Mouse (Mus musculus) adrenal gland, postnatal 36 days (tissue): ENCODE results near the gene Dzank1. TPM values are rescaled to one million over a fixed set of nuclear protein-coding genes. Genes with fewer than 3 reads are reported as not detected.

Experiments used
- DNase-seq, 2 experiments: peaks; one replicate each; pipeline ENCODE4 v3.0.0; 2021; ENCODE audit warnings: mixed read lengths in 1 of 2
- total RNA-seq, 2 experiments: library from RNA; stranded (reverse); gene quantifications; 2 replicates each; pipeline ENCODE4 v1.2.3; 2021

The Dzank1 gene
- total RNA-seq, 2 experiments from 2014 or later = 2.4 to 2.7 TPM

DNA sequence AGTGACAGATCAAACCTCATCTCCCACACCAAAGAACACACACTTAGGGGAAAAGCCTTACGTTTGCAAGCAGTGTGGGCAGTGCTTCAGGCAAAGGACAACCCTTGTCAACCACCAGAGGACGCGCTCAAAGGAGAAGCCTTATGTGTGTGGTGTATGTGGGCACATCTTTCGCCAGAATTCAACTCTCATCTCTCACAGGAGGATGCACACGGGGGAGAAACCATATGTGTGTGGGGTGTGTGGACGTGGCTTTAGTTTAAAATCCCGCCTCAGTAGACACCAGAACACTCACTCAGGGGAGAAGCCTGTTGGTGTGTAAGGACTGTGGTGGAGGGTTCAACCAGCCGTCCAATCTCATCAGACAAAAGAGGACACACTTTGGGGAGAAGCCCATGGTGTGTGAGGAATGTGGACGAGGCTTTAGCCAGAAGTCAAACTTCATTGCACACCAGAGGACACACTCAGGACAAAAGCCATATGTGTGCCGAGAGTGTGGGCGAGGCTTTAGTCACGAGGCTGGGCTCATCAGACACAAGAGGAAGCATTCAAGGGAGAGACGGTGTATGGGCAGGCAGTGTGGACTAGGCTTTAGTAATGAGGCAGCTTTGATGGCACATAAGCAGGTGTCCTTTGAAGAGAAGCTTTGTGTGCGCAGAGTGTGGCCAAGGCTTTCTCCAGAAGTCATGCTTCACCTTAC lies 61.2 kb downstream of the Dzank1 start:
- DNase-seq = no peak

DNA sequence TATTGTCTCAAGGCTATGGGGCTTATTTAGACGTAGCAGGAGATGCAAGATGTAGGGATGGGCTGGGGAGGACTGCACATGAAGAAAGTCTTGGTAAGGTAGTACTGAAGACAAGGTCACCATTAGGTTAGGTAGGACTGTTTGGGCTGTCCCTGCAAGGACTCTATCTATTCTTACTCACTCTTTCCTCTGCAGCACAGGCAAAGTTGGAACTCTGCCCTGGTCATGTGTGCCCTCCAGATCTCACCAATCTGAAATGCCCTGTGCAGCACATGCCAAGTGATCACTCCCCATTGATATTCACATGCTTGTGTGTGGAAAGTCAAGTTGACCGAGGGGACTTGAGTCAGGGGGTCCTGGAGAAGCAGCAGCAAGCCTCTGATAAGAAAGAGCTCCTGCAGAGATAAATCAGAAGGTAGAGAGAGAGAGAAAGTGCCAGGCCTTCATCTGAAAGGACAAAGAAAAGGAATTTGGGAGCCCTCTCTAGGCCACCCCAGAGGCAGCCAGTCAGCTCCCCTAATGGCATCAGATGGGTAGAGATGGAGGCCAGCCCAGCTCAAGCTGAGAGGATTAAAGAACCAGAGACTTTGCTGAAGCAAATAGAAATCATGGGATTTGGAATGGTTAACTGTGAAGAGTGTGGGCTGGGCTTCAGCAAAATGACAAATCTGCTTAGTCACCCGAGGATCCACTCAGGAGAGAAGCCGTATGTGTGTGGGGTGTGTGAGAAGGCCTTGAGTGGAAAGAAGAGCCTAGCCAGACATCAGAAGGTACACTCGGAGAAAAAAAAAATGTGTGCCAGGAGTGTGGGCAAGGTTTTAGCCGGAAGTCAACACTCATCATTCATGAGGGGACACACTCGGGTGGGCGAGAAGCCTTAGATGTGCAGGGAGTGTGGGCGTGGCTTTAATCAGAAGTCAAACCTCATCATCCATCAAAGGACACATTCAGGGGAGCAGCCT lies 62.1 kb downstream of the Dzank1 start:
- DNase-seq = peak; percentile 50 to 67

DNA sequence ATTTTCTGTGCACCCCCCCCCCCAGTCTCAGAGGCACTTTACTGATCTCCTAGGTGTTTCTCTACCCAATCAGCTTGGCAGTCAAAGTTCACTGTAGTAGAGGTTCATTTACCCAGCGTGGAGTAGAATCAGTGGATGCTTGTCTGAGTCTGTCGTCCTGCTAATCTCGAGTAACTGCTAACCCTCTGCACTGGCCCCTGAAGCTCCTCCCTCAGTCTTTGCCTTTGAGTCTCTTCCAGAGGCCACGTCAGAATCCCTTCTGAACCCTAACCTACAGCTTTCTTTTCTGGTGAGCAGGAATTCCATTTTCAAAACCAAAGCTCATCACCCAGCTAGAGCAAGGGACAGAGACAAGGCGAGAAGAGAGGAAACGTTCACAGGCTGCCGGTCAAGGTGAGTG lies 63.0 kb downstream of the Dzank1 start:
- DNase-seq = peak; percentile 26 to 49

DNA sequence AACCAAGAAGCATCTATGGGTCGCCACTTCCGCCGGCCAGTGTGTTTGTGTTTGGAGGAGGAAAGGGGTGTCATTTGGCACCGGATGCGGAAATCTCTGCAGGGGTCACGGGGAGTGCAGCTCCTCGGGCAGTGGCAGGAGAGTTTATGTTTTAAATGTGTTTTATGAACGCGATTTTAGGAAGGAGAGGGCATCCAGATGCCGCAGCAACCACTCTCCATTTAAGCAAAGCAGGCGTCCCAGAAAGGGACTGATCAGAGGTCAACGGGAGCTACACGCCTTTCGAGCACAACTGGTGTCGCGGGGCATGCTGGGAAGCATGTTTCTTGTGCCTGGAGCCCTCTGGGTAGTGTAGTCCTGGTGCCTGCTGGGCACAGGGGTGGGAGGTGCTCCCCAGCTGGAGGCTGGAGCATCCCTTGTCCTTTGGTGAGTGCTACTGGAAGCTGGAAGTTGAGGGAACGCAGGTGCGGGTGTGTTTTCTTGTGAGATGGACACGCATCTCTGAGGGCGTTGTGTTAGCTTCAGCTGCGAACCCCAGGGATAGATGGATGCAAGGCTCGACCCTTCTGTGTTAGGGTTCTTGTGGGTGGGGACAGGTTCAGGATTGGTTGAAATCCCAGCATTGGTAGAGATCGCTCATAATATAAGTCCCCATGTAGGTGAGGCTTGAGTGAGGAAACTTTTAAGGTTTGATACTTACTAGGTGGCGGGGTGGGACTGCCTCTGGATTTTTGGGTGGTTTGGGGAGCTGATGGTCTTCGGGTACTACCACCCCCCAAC lies 68.0 kb downstream of the Dzank1 start:
- DNase-seq = peak; percentile 84 to 90

DNA sequence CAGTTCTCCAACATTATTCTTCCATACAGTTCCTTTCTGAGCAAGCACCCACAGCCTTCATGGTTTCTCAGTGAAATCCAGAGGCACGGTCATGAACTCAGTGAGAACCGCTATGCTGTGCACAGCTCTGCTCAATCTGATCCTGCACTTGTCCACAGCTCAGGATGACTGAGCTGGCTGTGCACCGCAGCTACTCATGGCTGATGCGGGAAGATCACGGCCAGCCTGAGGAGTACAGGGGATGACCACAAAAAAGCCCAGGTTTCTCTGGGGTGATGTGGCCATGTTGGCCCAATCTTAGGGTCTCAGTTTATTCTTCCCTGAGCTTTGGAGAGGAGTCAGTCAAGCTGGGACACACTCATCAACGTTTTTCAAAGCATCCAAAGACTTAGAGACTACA lies 68.9 kb downstream of the Dzank1 start:
- no peak for DNase-seq

DNA sequence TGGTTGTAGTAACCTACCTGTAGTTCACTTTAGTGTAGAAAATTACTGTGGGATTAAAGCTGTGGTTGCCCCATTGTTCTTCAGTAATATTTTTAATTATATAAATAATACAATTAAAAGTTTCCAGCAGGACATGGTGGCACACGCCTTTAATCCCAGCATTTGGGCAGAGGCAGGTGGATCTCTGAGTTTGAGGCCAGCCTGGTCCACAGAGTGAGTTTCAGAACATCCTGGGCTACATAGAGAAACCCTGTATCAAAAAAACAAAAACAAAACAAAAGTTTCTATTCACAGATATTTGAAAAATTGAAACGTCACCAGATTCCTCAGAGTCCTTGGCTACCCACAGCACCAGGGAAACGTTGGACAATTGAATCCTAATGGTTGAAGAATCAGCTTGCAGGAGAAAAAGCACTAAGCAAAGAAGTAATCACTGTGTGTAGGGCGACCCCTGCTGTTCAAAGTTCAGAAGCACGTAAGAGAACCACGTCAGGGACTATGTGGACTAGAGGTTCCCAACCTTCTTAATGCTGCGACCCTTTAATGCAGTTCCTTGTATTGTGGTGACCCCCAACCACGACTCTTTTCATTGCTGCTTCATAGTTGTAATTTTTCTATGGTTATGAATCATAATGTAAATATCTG lies 74.7 kb downstream of the Dzank1 start:
- DNase-seq = peak; percentile 78 to 80

DNA sequence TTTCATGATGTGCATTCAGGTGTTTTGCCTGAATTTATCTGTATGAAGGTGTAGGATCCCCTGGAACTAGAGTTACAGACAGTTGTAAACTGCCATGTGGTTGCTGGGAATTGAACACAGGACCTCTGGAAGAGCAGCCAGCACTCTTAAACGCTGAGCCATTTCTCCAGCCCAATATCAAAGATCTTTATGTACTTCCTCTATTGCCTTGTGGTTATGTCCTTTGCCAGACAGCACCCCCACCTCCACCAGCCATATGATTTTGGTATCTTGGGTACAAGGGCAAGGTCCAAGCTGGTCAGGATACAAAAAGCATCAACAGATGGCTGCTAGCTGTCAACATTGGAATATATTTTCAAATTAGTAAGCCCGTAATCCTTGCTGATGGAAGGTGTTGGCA lies 76.8 kb downstream of the Dzank1 start:
- no peak for DNase-seq

DNA sequence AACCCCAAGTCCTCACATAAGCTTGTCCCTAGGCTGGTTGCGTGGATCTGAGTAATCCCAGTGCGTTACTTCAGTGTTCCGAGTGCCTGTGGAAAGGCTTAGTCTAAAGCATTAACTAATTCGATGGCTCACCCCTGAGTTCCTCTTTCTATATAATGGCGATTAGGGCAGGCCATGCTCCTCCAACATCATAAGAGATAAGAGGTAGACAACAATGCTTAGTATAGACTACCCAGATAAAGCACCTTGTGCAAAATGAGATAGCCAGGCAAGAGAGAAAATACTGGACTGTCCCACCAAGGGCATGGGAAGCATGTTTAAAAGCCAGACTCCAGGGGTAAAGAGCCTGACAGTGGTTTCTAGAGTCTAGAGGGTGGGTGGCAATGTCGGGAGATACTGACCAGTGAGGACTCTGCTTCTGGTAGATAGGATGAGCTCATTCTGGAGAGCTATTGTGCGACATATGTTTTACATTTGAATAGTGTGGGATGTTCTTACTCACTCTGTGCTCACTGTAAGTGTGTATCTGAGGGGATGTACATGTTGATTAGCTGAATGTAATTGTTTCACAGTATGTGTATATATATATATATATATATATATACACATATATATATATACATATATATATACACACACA lies 80.7 kb downstream of the Dzank1 start:
- no peak for DNase-seq

DNA sequence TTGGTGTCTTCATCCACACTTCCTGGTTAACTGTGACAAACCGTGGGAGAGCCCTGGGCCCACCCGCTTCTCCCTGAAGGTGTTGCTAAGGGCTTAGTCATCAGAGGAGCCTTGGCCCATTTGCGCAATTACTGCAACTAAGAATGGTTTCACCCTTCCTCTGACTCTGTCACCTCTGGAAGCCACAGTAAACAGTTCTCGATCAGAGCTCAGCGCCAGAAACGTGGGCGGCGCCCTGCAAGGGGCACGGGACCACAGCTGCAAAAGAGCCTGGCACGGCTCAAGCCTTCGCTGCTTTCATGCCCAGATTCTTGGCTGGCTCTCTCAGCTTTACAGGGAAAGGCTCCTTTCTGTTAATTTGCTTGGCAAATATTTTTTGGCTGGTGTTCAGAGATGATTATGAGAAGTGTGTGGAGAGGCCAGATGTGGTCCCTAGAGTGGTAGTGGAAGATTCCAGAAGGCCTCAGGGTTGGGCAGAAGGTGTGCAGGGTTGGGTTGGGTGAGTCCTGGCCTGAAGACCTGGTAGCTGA lies 85.8 kb downstream of the Dzank1 start:
- peak; percentile 42 to 70 for DNase-seq

DNA sequence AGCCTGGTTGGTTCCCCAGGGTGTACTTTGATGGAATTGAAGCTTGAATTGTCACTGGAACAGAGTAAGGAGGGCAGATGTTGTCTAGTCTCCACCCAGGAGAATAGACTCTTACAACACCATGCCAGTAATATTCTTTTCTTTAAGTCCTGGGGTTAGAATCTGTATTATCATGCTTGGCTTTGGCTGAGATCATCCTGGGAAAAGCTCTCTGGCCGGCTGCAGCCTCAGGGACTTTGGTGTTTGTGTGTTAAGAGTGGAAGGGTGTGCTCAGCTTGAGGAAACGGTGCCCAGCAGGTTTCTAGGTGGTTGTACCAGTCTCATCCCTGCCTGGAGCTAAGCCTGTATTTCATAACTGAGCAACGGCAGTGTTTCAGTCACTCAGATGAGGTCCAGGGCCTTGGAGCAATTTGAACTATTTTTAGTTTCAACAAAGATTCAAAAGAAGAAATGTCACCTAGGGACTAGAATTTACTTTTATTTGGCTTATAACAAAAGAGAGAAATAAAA lies 88.0 kb downstream of the Dzank1 start:
- no peak for DNase-seq

DNA sequence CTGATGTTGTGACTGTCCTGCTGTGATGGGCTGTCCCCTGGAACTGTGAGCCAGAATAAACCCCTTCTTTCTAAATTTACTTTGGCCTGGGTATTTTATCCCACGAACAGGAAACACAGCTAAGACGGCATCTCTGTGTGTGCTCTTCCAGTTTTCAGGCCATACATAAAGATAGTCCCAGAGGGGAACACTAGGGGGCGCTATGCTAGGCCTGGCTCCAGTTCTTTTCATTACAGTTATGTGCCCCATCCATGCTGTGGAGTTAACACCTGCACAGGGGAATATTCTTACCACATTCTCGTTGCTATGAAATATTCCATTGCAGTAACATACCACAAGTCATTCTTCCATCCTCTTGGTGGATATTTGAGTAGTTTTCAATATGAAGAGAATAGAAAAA lies 88.8 kb downstream of the Dzank1 start:
- peak in 1 of 2 experiments; percentile 10 for DNase-seq

DNA sequence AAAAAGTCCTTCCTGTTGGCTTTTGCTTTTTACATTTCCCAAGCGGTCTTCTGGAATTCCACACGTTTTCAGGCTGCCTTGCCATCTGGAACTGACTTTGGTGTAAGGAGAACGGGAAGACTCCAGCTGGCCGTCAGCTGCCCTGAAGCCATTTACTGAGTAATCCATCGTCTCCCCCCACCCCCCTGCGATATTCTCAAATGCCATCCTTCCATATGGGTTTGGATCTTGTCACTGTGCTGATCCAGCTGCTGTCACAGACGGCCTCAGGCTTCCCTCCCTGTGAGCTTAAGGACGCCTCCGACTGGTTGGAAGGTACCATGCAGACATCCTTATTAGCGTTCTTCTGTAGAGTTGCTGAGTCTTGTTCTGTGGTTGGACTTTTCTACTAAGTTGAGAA lies 91.5 kb downstream of the Dzank1 start:
- no peak for DNase-seq

DNA sequence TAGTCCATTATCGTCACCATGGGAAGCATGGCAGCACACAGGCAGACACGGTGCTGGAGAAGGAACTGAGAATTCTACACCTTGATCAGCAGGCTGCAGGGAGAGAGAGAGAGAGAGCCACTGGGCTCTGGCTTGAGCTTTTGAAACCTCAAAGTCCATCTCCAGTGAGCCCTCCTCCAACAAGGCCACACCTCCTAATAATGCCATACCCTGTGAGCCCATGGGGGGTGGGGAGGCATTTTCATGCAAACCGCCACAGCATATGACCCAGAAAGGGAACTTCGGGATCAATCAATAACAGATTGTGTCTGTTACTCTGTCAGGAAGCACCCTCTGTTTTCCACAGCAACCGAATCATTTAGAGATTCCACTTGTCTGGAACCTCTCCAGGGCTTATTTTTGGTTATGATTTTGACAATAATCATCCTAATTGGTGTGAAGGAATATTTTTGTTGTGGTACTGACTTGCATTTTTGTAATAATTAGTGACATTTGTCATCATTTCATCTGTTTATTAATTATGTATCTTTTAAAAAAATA lies 95.9 kb downstream of the Dzank1 start:
- DNase-seq = no peak

DNA sequence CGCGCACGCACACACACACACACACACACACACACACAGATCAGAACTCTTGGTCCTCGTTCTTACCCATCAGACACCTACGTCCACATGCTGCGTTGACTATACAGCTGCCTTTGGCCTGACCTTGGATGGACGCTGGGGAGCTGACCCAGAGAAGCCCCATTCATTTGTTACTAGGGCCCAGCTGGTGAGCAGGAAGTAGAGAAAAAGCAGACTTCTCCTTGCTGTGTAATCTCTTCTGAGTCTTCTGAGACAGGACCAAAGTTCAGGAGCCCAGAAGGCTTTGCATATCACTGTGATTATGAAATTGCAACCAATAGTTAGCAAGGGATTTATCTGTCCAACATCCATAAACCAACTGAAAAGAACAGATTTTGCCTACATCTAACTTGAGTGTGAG lies 98.0 kb downstream of the Dzank1 start:
- no peak for DNase-seq

DNA sequence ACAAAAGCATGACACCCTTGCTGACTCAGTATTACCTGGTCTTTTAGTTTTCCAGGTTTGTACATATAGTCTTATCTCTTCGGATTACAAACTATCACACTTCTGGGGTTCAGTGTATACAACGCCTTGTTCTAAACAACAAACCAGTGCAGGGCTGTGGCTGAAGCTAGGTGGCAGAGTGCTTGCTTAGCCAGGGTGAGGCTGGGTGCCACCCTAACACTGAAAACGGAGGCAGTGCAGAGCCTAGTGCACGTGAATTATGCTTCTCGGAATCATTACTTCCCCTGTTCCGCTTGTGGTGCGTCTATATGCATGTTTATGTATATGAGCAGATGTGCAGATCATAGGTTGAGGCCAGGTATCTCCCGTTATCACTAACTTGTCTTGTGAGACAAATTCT lies 98.6 kb downstream of the Dzank1 start:
- DNase-seq = no peak

DNA sequence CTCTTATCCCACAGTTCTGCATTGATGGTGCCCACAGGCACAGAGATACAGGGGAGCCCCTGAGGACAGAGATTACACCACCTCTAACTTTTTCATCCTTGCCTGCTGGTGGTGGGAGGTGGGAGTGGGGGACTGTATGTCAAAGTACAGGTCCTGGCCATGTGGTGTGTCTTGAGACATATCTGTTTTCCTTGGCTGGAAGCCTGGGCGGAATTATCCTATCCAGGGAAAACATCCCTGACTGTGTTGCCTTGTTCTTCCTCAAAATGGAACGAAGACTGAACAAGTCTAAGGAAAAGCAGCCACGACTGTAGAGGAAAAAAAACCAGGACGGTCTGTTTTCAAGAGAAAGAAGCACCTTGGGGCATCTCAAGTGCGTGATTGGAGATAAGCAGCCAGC lies 99.4 kb downstream of the Dzank1 start:
- DNase-seq = no peak

DNA sequence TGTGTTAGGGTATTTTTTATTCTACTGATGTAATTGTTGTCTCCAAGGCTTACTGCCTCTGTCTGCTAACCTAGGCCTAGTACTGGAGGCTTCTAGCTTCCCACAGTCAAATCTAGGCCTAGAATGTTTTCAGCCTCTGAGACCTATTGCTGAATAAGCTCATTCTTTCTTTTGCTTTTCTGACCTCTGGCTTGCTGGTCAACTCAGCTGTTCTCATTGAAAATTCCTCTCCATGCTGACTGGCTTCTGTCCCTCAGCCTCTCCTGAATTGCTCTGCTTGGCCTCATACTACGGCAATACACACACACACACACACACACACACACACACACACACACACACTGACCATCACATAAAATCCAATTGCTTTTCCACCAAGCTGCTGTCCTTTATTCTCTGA lies 101.5 kb downstream of the Dzank1 start:
- no peak for DNase-seq

DNA sequence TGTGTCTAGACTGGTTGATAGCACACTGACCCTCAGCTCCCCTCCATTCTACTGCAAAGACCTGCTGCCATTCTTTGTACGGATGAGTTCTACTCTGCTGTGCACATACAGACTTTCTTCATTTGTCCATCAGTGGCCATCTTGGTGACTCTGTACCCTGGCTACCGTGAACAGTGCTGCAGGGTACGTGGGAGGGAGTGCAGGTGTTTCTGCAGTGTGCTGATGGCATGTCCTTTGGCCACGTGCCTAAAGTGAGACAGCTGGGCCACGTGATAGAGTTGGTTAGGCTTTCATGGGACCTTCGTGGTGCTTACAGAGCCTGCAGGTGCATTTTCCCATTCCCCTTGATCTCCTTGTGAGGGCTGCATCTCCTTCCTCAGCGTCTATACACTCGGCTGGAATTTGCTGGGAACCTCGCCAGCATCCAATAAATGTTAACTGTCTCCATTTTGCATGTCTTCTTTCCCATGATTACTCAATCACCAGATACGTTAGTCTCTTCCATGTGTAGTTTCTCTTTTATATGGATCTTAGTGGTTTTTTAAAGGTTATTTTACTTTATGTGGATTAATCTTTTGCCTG lies 105.0 kb downstream of the Dzank1 start:
- DNase-seq = no peak
